Mouse (Mus musculus): Measurements from ENCODE around the gene Slc45a1.

DNA sequence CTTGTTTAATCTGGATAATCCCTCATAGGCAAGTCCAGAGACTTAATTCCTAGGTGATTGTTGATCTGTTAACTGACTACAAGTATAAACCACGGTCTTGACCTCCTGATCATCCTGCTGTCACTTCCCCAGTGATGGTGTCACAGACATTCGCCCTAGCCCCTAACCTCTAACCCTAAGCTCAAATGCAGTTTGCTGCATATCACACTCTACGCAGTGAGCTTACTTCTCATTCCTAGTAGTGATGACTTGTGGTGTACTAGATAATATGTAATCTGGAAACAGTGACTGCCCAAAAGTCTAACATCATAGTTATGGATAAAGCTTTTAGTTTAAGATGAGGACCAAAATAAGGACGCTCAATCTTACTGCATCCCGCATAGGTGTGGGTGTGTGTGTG, 65.7 kb downstream of the Slc45a1 start:
- TF ChIP-seq CTCF (conservative IDR thresholded peaks at IDR 0.05; ENCODE audit: low read length) = no peak
- TF ChIP-seq NANOG (IDR thresholded peaks at IDR 0.05; ENCODE audit: borderline replicate concordance, low read length) = no peak
- TF ChIP-seq POU5F1 (IDR thresholded peaks at IDR 0.05; ENCODE audit: borderline replicate concordance, low read length) = no peak
